Mouse (Mus musculus): ENCODE data around the gene Phactr4. TPM values are rescaled to one million over a fixed set of nuclear protein-coding genes. Genes with fewer than 3 reads are reported as not detected.
A peak's percentile ranks its signal among the peaks of the same experiment; 100 is the strongest.

Phactr4 gene
- total RNA-seq, 4 experiments from 2014 or later = 53.7 to 67.7 (median 58.6) TPM

DNA sequence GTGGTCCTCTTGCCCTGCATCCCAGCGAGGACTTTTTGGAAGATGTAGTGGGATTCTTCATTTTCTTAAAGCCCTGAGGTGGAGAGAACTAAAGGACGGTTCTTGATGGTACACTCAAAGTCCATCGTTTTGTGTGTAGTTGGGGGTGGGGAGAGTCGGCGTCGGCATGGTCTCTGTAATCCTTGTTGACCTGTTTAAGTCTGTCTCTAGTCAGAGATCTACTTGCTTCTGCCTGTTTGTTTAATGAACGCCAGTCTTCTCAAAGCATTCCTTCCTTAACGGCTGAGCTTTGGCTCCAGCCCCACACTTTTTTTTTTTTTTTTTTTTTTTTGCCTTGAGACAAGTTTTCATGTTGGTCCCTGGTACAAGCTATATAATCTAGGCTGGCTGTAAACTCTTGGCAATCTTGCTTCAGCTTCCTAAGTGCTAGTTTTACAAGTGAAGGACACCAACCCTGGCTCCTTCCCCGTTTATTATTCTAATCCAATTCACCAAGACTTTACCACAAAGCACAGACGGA, 92.4 kb downstream of the Phactr4 start:
- no peak for DNase-seq

DNA sequence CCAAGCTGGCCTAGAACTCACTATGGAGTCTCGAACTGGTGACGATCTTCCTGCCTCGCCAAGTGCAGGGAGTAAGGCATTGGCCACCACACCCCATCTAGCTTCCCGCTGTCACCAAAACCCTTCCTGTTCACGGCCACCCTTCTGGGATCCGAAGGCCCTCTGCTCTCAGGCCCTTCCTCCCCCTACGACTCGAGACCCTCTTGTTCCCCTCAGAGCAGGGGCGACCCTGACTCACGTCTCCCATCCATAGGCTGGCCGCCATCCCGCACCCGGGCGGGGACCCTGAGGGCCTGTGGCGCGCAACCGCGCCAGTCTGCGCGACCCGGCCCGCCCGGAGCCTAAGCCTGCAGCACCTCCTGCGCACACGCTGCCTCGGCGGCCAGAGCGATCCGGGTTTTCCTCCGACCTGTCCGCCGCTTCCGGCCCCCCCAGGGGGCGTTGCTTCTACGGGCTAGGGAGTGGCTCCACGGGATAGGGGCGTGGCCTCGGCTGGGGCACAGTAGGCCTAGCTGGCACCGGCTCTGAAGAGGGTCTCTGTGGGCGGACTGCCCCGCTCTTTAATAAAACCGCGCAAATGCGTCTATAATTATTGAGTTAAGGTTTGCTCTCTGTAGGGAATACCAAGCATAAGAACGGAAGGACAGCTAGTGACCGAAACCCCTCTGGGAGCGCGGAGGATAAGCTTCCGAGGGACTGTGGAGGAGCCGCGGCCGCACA, 93.0 kb downstream of the Phactr4 start, which contains the start of gene Trnau1ap:
Gene Trnau1ap, minus strand, starts transcription at position 424 of the 720 bp plus-strand sequence.
- DNase-seq = peak; percentile 87

DNA sequence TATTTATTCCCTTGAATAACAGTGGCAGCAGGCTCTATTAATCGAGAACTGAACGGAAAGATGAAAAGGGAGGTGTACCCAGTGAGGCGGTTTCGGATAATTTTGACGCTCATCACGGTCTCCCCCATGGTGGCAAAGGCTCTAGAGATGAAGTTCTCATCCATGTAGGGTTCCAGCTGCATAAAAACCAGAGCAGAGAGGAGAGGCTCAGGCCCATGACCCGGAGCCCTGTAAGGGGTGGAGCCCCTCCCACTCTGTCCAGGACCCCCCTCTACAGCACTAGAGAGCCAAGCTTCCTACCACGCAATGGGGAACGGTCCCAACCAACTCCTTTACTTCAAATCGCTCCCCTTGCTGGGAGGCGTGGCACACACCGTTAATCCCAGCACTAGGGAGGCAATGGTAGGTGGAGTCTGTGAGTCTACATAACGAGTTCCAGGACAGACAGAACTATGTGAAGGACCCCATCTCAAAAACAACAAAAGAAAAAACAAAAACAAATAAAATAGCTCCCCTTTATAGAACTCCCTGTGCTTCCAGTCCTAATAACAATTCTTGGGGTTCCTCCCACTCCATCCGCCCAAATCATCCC, 93.8 kb downstream of the Phactr4 start:
- no peak for DNase-seq

DNA sequence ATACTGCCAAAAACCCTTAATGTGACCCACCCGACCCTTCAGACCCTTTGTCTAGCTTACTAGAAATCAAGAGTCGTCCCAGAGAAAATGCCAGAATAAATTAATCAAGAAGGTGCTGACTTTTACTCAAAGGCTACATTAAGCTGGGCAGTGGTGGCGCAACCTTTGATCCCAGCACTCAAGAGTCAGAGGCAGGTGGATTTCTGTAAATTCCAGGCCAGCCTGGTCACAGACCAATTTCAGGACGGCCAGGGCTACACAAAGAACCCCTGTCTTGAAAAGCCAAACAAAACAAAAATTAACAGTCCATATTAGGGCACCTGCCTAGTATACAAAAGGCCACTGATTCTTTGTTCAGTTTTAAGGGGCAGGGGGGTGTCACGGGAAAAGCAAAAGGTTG, 95.8 kb downstream of the Phactr4 start:
- DNase-seq = no peak

DNA sequence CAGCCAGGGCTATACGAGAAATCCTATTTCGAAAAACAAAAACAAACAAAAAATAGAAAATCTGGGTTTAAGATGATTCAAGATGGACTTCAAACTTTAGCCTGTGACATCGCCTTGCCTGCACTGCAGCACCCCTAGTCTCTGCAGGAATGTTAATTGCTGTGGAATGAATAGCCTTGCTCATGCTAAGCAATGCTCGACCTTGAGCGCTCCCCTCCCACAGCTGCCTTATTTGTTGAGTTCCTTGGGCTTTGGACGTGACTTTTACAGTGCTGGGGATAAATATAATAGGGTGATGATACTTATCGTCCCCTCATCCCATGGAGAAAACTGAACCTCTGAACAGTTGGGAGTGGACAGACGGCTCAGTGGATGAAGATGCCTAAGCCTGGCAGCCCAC, 106.6 kb downstream of the Phactr4 start:
- DNase-seq = no peak

DNA sequence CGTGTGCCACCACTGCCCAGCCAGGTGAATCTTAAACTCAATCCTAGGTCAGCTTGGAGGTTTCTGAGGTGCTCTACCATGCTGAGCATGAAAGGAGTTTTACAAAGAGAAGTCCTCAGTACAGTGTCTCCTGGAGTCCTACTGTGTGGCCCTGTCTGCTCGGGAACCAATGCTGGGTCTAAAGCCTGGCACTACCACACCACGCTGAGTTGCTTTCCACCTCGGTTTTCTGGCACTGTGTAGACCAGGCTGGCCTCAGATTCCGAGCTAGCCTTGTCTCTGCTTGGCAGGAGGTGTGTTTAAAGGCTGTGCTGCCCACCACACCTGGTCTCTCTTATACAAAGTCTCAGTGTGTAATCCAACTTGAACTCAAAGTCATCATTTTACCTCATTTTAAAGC, 109.7 kb downstream of the Phactr4 start:
- no peak for DNase-seq

DNA sequence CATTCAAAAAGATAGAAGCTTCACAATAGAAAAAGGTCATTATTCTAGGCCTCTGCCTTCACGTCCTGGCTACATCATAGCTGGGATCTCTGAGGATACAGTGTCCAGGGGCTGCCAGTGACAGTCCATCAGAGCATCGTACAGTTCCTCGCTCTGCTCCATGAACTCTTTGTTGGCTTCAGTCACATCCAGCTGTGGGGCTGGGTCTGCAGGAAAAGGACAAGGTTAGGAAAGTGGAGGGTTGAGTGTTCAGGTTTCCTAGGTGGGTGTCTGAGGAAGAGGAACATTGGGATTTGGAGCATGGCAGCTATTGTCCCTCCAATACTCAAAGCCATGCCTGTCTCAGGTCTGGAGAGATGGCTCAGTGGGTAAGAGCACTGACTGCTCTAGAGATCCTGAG, 110.5 kb downstream of the Phactr4 start:
- no peak for DNase-seq

DNA sequence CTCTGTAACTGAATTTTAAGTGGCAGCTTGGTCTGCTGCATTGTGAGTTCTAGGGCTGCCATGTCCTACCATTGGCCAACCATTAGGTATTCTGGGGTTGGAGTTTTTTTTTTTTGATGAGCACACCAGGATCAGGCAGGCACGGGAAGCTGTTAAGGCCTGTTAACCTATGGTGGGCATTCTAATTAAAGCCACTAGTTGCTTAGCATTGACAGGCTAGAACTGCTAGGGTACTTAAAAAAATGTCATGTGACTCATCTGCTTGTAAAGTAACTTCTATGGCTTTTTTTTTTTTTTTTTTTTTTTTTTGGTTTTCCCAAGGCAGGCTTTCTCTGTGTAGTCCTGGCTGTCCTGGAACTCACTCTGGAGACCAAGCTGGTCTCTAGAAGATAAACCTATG, 111.1 kb downstream of the Phactr4 start:
- DNase-seq = no peak

DNA sequence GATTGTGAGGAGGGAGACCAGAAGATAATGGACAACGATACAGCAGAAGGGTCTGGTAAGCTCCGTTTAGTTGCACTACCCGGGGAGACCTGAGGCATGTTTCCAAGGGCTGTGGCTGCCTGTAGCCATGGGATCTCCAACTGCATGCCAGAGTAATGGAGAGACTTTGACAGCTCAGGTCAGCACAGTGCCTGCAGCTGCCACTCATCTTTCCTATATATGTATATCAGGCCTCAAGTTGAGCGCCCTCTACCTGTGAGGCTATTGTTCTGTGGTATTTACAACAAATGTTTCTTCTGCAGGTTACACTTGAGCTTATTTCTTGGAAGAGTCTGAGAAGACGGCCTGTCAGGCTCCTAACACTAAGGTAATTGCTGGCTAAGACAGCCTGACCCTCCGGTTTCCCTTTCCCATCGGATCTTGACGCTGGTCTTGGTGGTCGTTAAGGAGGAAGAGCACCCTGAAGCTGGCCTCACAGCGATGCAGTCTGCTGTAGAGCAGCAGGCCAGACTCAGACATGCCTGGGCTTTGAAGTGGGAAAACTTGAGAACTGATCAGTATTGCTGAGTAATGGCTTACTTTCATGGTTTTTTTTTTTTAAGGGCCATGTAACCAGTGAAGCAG, 112.3 kb downstream of the Phactr4 start:
- DNase-seq = no peak

DNA sequence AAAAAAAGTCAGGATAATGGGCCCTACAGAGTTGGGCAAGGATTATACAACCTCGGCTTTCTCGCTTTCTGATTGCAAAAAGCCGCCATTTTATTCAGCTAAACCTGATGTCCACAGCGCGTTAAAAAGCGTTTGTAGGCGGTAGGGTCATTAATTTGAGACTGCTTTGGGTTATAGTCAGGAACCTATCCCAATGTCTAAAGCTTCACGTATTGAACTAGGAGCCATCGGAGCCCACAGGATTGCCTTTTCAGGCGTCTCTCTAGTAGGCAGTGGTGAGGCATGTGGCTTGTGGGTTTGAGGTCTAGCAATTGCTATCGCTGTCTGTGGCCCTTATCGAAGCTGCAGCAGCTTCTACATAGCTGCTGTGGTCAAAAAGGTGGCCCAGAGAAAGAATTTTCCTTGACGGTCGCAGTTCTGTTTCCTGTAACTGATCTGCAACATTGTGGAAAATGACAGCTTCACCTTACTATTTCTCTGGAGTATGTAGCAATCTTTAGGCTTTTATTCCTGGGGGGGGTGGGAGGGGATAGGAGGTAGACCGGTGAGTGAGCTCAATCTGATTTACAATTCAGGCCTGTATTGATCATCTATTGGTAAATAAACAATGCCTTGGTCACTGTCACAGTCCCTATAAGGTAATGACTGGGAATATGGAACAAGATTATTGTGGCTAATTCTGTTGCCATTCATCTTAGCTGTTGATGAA, 113.0 kb downstream of the Phactr4 start:
- DNase-seq = no peak

DNA sequence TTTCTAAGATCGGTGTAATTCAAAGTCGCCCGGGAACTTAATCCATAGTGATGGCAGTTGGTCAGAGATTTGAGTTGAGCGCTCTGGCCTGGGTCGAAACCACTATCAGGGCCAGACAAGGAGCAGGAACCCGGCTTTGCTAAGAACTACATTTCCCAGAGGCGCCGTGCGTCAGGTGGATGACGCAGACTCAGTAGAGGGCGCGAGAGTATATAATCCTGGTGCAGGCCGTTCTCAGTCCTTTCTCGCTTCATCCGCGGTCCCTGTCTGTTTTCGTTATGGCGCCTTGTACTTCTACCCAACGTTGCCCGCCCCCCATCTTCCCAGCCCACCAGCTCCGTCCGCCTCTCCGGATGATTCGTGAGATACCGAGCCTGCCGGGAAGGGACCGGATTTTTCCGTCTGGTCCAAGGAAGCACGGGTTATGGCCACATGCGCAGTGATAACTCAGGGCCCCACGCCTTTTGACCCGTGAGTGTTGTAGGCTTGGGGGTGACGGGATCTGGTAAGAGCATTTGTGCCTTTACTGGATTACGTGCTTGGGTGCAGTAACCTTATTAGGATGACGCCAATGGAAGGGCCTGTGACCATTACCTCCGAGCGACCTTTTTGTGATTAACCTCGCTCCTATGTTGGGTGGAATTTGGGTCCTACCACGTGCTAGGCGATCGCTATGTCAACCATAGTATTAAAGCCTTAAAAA, 113.7 kb downstream of the Phactr4 start:
- DNase-seq = peak; percentile 88

DNA sequence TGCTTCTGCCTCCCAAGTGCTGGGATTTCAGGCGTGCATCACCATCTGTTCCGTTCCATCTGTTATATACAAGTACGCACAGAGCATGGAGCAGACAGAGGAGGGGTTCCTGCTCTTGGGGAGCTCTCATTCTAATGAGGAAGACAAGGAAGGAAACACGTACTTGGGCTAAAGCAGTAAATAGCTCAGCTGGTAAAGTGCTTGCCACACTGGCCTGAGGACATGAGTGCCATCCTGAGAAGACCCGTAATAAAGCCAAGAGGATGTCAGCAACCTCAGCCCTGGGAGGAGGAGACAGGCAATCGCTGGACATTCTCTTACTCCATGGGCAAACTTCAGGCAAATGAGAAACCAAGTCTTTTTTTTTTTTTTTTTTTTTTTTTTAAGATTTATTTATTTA, 116.3 kb downstream of the Phactr4 start:
- DNase-seq = no peak

Small RNA genes lying within 50 kb of the gene (microRNA-seq; reads per million reads assigned to microRNA genes)
- 0 reads per million in 2 experiments for gene Gm25707

Other genes with a start within 250 kb of the Phactr4 start
- gene Ythdf2, start 210.2 kb downstream of the Phactr4 start, total RNA-seq (2022) = 10 to 100 TPM; 48.1 to 62.4 (median 55.0) TPM
- 10 to 100 TPM; 16.3 to 24.8 (median 19.3) TPM for gene Gmeb1, start 160.9 kb downstream of the Phactr4 start, total RNA-seq (2022)
- 10 to 100 TPM; 25.6 to 33.0 (median 29.5) TPM for gene Taf12, start 148.1 kb downstream of the Phactr4 start, total RNA-seq (2022)
- 1 to 10 TPM; 2.6 to 5.1 (median 3.9) TPM for gene Rab42, start 119.1 kb downstream of the Phactr4 start, total RNA-seq (2022)
- gene Trnau1ap, start 93.0 kb downstream of the Phactr4 start, total RNA-seq (2022) = 10 to 100 TPM; 29.4 to 44.1 (median 41.8) TPM
- gene Rcc1, start 68.9 kb downstream of the Phactr4 start, total RNA-seq (2022) = 10 to 100 TPM; 12.7 to 18.0 (median 15.7) TPM
- 10 to 100 TPM in 1 of 4 experiments, 1 to 10 TPM in 3; 7.7 to 11.0 (median 9.6) TPM for gene Med18, start 41.4 kb upstream of the Phactr4 start, total RNA-seq (2022)
- gene Sesn2, start 88.0 kb upstream of the Phactr4 start, total RNA-seq (2022) = 10 to 100 TPM; 13.4 to 16.2 (median 14.4) TPM
- gene Atpif1, start 111.2 kb upstream of the Phactr4 start, total RNA-seq (2022) = 100 to 1,000 TPM; 275 to 400 (median 333) TPM
- 100 to 1,000 TPM in 2 of 4 experiments, 10 to 100 TPM in 2; 92.6 to 121 (median 106) TPM for gene Dnajc8, start 113.1 kb upstream of the Phactr4 start, total RNA-seq (2022)
- 1 to 10 TPM; 1.6 to 6.1 (median 3.8) TPM for gene Ptafr, start 141.6 kb upstream of the Phactr4 start, total RNA-seq (2022)
- 10 to 100 TPM; 23.8 to 33.6 (median 32.0) TPM for gene Eya3, start 216.5 kb upstream of the Phactr4 start, total RNA-seq (2022)

Measured in adrenal gland, adult 8-10 months (tissue).